Mouse (Mus musculus) cortical plate, adult 2 months (tissue): Measurements from ENCODE around the gene Lrrc20.

Experiments
- CTCF ChIP-seq: fragments of 200-500 bp; IDR thresholded peaks from 2 replicates; pipeline ENCODE4 v1.5.1; 2011; ENCODE audit warnings: mild to moderate bottlenecking, control low read depth, low read length; ENCODE audit not compliant: insufficient read depth; ENCODE audit errors: extremely low read depth
- POLR2A ChIP-seq: fragments of 200-500 bp; IDR thresholded peaks from 2 replicates; pipeline ENCODE4 v1.6.1; 2011; ENCODE audit warnings: mild to moderate bottlenecking, low read length, control low read depth; ENCODE audit not compliant: insufficient read depth; ENCODE audit errors: extremely low read depth

DNA sequence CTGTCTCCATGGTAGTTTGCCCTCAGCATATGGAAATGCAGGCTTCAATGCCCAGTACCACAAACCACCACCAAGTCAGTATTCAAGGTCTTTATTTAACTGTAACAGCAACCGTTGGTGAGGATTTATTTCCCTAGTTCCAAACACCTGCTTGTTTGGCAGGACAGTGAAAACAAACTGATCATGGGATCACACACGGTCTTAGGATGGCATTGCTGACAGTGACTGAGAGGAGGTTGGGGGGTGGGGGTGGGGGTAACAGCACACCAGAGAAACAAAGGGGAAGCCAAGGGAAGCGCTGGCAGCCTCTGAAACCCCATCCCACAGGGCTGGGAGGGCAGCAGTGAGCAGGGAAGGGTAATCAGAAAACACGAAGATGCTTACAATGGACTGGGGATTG lies 47.2 kb upstream of the Lrrc20 start:
- TF ChIP-seq CTCF (no peak), POLR2A (no peak)
